In the genomic region with DNA sequence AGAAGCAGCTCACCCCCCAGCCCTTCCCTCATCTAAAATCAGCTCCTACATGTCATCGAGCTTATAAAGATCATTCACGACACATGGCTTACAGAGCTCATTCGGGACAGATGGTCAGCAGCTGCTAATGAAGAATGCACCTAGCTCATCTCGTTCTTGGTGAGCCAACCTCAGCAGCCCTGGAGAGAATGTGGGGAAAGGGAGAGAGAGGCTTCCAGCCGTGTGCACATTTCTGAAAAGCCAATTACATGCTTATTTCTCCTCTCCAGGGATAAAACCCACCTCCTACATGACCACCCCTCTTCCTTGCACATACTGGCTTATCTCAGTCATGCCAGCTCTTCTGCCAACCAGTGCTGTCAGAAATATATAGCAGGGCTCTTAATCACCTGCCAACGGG, we compare ENCODE assay signal across 24 mouse cellular contexts.
DNase-seq lines count a peak whose midpoint lies in the region; ATAC-seq lines count a peak whose summit lies in the region.
"Had no signal": no experiment of that assay in that cellular context is flagged by ENCODE, and none has a peak within 500 bp of the region (broad histone marks: within the 10 kb centered on the region; RNA-seq: fewer than 3 reads in every experiment).

No protein-coding gene starts in this region.

- no peak overlapping the region; the same call in 1 of the 2 replicates for H3K27ac ChIP-seq in hindbrain, embryonic 14.5 days
- H3K27ac ChIP-seq in hindbrain, embryonic 13.5 days, result no peak overlapping the region
- peak overlapping the region; percentile 25; the same call in 1 of the 2 replicates for H3K27ac ChIP-seq in neural tube, embryonic 15.5 days (replicated peaks)
- H3K27ac ChIP-seq: kidney, embryonic 15.5 days; limb, embryonic 13.5 days; lung, embryonic 15.5 days; midbrain, embryonic 12.5 days; stomach, embryonic 15.5 days had no signal

- DNase-seq in hindbrain, embryonic 14.5 days (ENCODE audit: low spot score), result peak; percentile 38
- DNase-seq in left cerebral cortex, postnatal 4 days, result peak; percentile 53
- DNase-seq in left cerebral cortex, adult 8-10 months (ENCODE audit: low spot score in 2 of 2), result no peak
- DNase-seq in retina, postnatal 7 days (ENCODE audit: low read depth, low spot score), result peak; percentile 49
- no peak for DNase-seq in thymus, postnatal 36 days
- DNase-seq: adrenal gland, postnatal 14 days; cerebellum, adult 11-12 months; cerebellum, postnatal 25 days; gastrocnemius, postnatal 14 days; heart, postnatal 14 days; kidney, adult 18-20 months; kidney, postnatal 25 days; right cerebral cortex, postnatal 25 days; thymus, postnatal 14 days had no signal

- H3K4me3 ChIP-seq in hindbrain, embryonic 14.5 days (replicated peaks; ENCODE audit: low read length), result no peak overlapping the region
- no peak overlapping the region for H3K4me3 ChIP-seq in hindbrain, embryonic 13.5 days
- H3K4me3 ChIP-seq in neural tube, embryonic 15.5 days (replicated peaks), result no peak overlapping the region
- H3K4me3 ChIP-seq: kidney, embryonic 15.5 days; limb, embryonic 13.5 days; lung, embryonic 15.5 days; midbrain, embryonic 12.5 days; stomach, embryonic 15.5 days had no signal

- no peaks in the 10 kb centered on the region for H3K9me3 ChIP-seq in hindbrain, embryonic 14.5 days (ENCODE audit: control insufficient read depth, low read length)
- H3K9me3 ChIP-seq in hindbrain, embryonic 13.5 days, result no peaks in the 10 kb centered on the region
- H3K9me3 ChIP-seq in neural tube, embryonic 15.5 days (replicated peaks), result no peaks in the 10 kb centered on the region
- H3K9me3 ChIP-seq: kidney, embryonic 15.5 days; limb, embryonic 13.5 days; lung, embryonic 15.5 days; midbrain, embryonic 12.5 days; stomach, embryonic 15.5 days had no signal

- peak; percentile 34; the same call in 1 of the 2 replicates for ATAC-seq in hindbrain, embryonic 14.5 days (ENCODE audit: low FRiP score)
- no peak for ATAC-seq in hindbrain, embryonic 13.5 days (ENCODE audit: low FRiP score)
- ATAC-seq in neural tube, embryonic 15.5 days (ENCODE audit: low FRiP score), result no peak
- ATAC-seq: CD4-positive, CD25-positive, alpha-beta regulatory T cell, adult 4 months; forebrain, embryonic 14.5 days had no signal

- no peaks in the 10 kb centered on the region for H3K27me3 ChIP-seq in hindbrain, embryonic 14.5 days (ENCODE audit: control insufficient read depth, insufficient read depth, low read length)
- 0 out of 2 replicates have a peak, but pooled peaks cover 6% of the 10 kb centered on the region for H3K27me3 ChIP-seq in hindbrain, embryonic 13.5 days
- H3K27me3 ChIP-seq in neural tube, embryonic 15.5 days (replicated peaks), result no peaks in the 10 kb centered on the region
- H3K27me3 ChIP-seq: kidney, embryonic 15.5 days; lung, embryonic 15.5 days; midbrain, embryonic 12.5 days; stomach, embryonic 15.5 days had no signal

- H3K4me2 ChIP-seq in hindbrain, embryonic 14.5 days (replicated peaks), result no peak overlapping the region
- no peak overlapping the region for H3K4me2 ChIP-seq in hindbrain, embryonic 13.5 days
- H3K4me2 ChIP-seq in neural tube, embryonic 15.5 days, result no peak overlapping the region
- H3K4me2 ChIP-seq: kidney, embryonic 15.5 days; limb, embryonic 13.5 days; liver, embryonic 11.5 days; lung, embryonic 15.5 days; midbrain, embryonic 12.5 days; stomach, embryonic 15.5 days had no signal

- H3K9ac ChIP-seq in hindbrain, embryonic 14.5 days, result no peak overlapping the region
- H3K9ac ChIP-seq in hindbrain, embryonic 13.5 days, result no peak overlapping the region
- H3K9ac ChIP-seq in neural tube, embryonic 15.5 days (replicated peaks), result no peak overlapping the region
- H3K9ac ChIP-seq: kidney, embryonic 15.5 days; limb, embryonic 13.5 days; lung, embryonic 15.5 days; midbrain, embryonic 12.5 days; stomach, embryonic 15.5 days had no signal

- 53% methylated on average over 6 of the region's 6 CpGs for WGBS in hindbrain, embryonic 14.5 days
- 58% methylated on average over 6 of the region's 6 CpGs for WGBS in hindbrain, embryonic 13.5 days
- 48% methylated on average over 6 of the region's 6 CpGs for WGBS in neural tube, embryonic 15.5 days

- intact Hi-C loops in left cerebral cortex, postnatal 4 days (cut with DNase I), result no loop called here

- no peaks in the 10 kb centered on the region for H3K36me3 ChIP-seq in hindbrain, embryonic 14.5 days (replicated peaks; ENCODE audit: control insufficient read depth, insufficient read depth)
- no peaks in the 10 kb centered on the region for H3K36me3 ChIP-seq in hindbrain, embryonic 13.5 days
- H3K36me3 ChIP-seq in neural tube, embryonic 15.5 days, result no peaks in the 10 kb centered on the region
- H3K36me3 ChIP-seq: kidney, embryonic 15.5 days; limb, embryonic 13.5 days; lung, embryonic 15.5 days; midbrain, embryonic 12.5 days; stomach, embryonic 15.5 days had no signal

- H3K4me1 ChIP-seq in hindbrain, embryonic 14.5 days (replicated peaks; ENCODE audit: control insufficient read depth, insufficient read depth, low read length), result no peaks in the 10 kb centered on the region
- H3K4me1 ChIP-seq in hindbrain, embryonic 13.5 days (replicated peaks), result peaks cover 14% of the 10 kb centered on the region; the same call in 1 of the 2 replicates
- peaks cover 21% of the 10 kb centered on the region for H3K4me1 ChIP-seq in neural tube, embryonic 15.5 days
- H3K4me1 ChIP-seq: kidney, embryonic 15.5 days; lung, embryonic 15.5 days; stomach, embryonic 15.5 days had no signal

Comparison
In these comparisons a context has a peak if more than half of its experiments do, and no peak if none do; other contexts are left out.
1. DNase-seq: peak in hindbrain, embryonic 14.5 days (single experiment), left cerebral cortex, postnatal 4 days (single experiment) and retina, postnatal 7 days (single experiment); none in left cerebral cortex, adult 8-10 months (0 of 2) and thymus, postnatal 36 days (0 of 2).